Mouse (Mus musculus) heart, postnatal 0 days (tissue): Measurements from ENCODE around the gene Ikzf5. TPM values are rescaled to one million over a fixed set of nuclear protein-coding genes. Genes with fewer than 3 reads are reported as not detected.
"Not testable (repeated sequence)": the region's sequence is repeated elsewhere in the genome, so short reads cannot be mapped to it uniquely, and the experiment has no call there.

Experiments used
- ATAC-seq: fragments of 200-750 bp; cut with Nextera tagmentation; 2 replicates; pipeline ENCODE4 v1.8.0; 2017; ENCODE audit warnings: low read depth, moderate number of reproducible peaks, moderate library complexity; ENCODE audit not compliant: insufficient read depth
- DNase-seq: peaks from one replicate; pipeline ENCODE4 v3.0.0-alpha.2; 2016; ENCODE audit warnings: low spot score
- H3K27ac ChIP-seq: fragments of 300-500 bp; sonication (generic); 2 replicates; pipeline ENCODE4 v1.5.1; 2014; ENCODE audit warnings: low read depth, mild to moderate bottlenecking
- H3K27me3 ChIP-seq: fragments of 300-500 bp; sonication (generic); 2 replicates; pipeline ENCODE4 v1.6.1; 2014; ENCODE audit warnings: low read length, mixed read lengths; ENCODE audit not compliant: control insufficient read depth, insufficient read depth
- H3K36me3 ChIP-seq: fragments of 300-500 bp; sonication (generic); replicated peaks from 2 replicates; pipeline ENCODE4 v1.6.1; 2014; ENCODE audit warnings: low read length, mixed read lengths; ENCODE audit not compliant: control insufficient read depth, insufficient read depth
- H3K4me1 ChIP-seq: fragments of 300-500 bp; sonication (generic); 2 replicates; pipeline ENCODE4 v1.6.1; 2014; ENCODE audit warnings: antibody characterized with exemption; ENCODE audit not compliant: control insufficient read depth, insufficient read depth
- H3K4me2 ChIP-seq: fragments of 300-500 bp; sonication (generic); 2 replicates; pipeline ENCODE4 v1.6.1; 2014; ENCODE audit warnings: low read depth, mild to moderate bottlenecking, low read length, moderate library complexity
- H3K4me3 ChIP-seq: fragments of 300-500 bp; sonication (generic); 2 replicates; pipeline ENCODE4 v1.5.1; 2014; ENCODE audit warnings: low read depth, low read length
- H3K9ac ChIP-seq: fragments of 300-500 bp; sonication (generic); replicated peaks from 2 replicates; pipeline ENCODE4 v1.6.1; 2014; ENCODE audit warnings: low read depth, low read length, mixed read lengths
- H3K9me3 ChIP-seq: fragments of 300-500 bp; sonication (generic); replicated peaks from 2 replicates; pipeline ENCODE4 v1.6.1; 2016; ENCODE audit warnings: low read length; ENCODE audit not compliant: control insufficient read depth
- CTCF ChIP-seq: IDR thresholded peaks from 2 replicates; pipeline ENCODE4 v1.5.1; 2016; ENCODE audit warnings: antibody characterized with exemption, control low read depth, low read depth
- EP300 ChIP-seq: IDR thresholded peaks from 2 replicates; pipeline ENCODE4 v1.6.1; 2016; ENCODE audit warnings: antibody characterized with exemption, low read depth
- WGBS: fragments of 180-500 bp; shearing (Covaris S2); extraction: QIAGEN DNeasy Blood & Tissue Kit; methylation state at CpG from one replicate; pipeline ENCODE4 v1.1.7; 2014; 5-methylcytosine and 5-hydroxymethylcytosine counted together
- polyA plus RNA-seq: library from polyadenylated mRNA; unstranded; fragments of >200 nt; fragmentation: Nextera tagmentation; extraction: Ambion mirVana; gene quantifications from 2 replicates; pipeline ENCODE4 v1.2.1, GENCODE M21; 2015
- total RNA-seq: library from RNA; depleted of rRNA; stranded (reverse); fragments of >200 nt; gene quantifications from 2 replicates; pipeline ENCODE4 v1.2.3, GENCODE M21; 2014; ENCODE audit warnings: low replicate concordance

Gene Ikzf5
- total and polyA plus RNA-seq, 2 experiments from 2014 or later = 7.3 to 12.2 TPM

DNA sequence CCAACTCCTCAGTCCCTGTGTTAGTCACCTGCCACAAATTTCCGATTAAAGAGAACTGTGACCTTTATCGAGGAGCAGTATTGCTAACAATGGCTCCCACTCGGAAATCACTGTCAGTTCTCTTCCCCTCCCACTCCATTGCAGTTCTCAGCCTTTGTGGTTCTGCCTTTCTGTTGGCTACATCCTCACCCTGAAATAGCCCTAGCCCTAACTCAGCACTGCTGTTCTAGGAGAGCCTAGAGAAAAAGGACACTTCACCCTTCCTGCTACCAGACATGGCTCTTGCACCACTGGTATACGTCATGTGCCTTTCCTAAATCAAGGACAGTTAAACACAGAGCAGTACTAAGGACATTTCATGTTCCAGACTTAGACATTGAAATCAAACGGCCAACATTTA lies 17.0 kb upstream of the Ikzf5 start:
- ATAC-seq (no peak), DNase-seq (no peak)
- no peak overlapping the region for H3K27ac ChIP-seq
- TF ChIP-seq CTCF = no peak
- TF ChIP-seq EP300 = no peak
- H3K4me2 ChIP-seq = no peak overlapping the region
- H3K4me1 ChIP-seq = no peaks in the 10 kb centered on the region
- H3K9me3 ChIP-seq = no peaks in the 10 kb centered on the region
- peaks cover 29% of the 10 kb centered on the region for H3K36me3 ChIP-seq
- H3K27me3 ChIP-seq = no peaks in the 10 kb centered on the region
- H3K4me3 ChIP-seq = no peak overlapping the region
- H3K9ac ChIP-seq = no peak overlapping the region
- WGBS = 80% methylated on average over 5 of the region's 5 CpGs

DNA sequence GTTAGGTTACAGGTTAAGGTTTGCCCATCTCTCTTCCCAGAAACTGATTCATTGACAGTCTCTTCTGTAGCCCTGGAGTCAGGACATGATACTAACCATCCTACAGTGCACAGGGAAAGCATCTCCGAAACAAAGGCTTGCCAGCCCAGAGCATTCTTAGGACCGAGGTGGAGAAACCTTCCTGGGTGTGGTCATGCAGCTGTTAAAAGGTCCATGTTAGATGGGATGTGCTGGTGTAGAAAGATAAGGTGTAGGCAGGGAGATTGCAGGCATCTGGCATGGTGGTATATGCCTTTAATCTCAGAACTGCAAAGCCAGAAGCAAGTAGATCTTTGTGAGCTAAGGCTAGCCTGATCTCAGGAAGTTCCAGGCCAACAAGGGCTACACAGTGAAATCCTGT lies 14.6 kb upstream of the Ikzf5 start:
- Histone ChIP-seq H3K9ac (no peak overlapping the region), H3K4me1 (no peaks in the 10 kb centered on the region), H3K36me3 (0 out of 2 replicates have a peak, but pooled peaks cover 13% of the 10 kb centered on the region), H3K27me3 (no peaks in the 10 kb centered on the region), H3K4me2 (no peak overlapping the region), H3K9me3 (no peaks in the 10 kb centered on the region), H3K27ac (no peak overlapping the region), H3K4me3 (no peak overlapping the region)
- DNase-seq = no peak
- 57% methylated on average over 2 of the region's 2 CpGs for WGBS
- ATAC-seq = no peak
- no peak for TF ChIP-seq EP300
- no peak for TF ChIP-seq CTCF

DNA sequence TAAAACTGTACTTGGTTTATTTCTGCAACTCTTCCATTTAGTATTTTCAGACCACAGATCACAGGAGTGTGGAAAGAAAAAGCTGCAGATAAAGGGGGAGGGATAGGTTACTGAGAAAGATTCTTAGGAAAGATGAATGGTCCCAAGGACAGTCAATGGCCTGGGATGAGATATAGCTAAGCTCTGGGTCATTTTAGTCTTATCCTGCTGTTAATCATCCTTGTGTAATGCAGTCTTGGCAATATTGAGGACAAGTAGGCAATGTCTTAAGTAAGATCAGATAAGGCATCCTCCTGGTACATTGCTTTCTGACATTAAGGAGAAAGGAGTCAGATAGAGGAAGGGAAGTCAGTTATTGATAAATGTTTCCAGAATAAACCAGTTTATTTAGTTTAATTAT lies 7.3 kb upstream of the Ikzf5 start:
- no peak overlapping the region for H3K27ac ChIP-seq
- no peaks in the 10 kb centered on the region for H3K36me3 ChIP-seq
- DNase-seq (no peak), ATAC-seq (no peak)
- H3K27me3 ChIP-seq = no peaks in the 10 kb centered on the region
- H3K4me1 ChIP-seq = peaks cover under 1% of the 10 kb centered on the region; the same call in 1 of the 2 replicates
- no peak overlapping the region for H3K4me2 ChIP-seq
- no peak overlapping the region for H3K4me3 ChIP-seq
- no peak overlapping the region for H3K9ac ChIP-seq
- H3K9me3 ChIP-seq = no peaks in the 10 kb centered on the region
- TF ChIP-seq EP300 (no peak), CTCF (no peak)

DNA sequence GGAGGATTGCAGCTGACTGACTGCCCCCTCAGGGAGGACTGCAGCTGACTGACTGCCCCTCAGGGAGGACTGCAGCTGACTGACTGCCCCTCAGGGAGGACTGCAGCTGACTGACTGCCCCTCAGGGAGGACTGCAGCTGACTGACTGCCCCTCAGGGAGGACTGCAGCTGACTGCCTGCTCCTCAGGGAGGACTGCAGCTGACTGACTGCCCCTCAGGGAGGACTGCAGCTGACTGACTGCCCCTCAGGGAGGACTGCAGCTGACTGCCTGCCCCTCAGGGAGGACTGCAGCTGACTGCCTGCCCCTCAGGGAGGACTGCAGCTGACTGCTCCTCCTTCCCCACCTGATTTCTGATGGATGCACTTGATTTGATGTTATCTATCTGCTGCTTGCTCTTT lies 6.4 kb upstream of the Ikzf5 start:
- H3K4me1 ChIP-seq, H3K9me3 ChIP-seq, H3K4me3 ChIP-seq, DNase-seq, H3K4me2 ChIP-seq, H3K36me3 ChIP-seq, H3K9ac ChIP-seq, H3K27me3 ChIP-seq, ATAC-seq, H3K27ac ChIP-seq: not testable (repeated sequence)

DNA sequence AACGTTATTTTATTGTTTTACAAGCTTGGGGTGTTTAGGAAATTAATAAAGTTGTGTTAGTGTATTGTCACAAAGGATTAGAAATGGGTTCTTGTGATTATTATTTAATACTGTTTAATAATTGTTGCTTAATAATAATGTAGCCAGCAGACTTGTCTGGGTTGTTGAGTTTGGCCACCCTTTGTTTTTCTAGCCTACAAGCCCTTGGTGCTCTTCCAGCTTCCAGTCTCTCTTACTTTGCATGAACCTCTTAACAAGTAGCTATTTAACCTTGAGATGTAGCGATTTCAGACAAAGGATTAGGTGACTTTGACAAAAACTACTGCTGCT lies 1.6 kb upstream of the Ikzf5 start:
- Histone ChIP-seq H3K4me2 (peak overlapping the region; percentile 90; the same call in 1 of the 2 replicates), H3K4me3 (peak overlapping the region; percentile 96; the same call in 1 of the 2 replicates), H3K4me1 (peaks cover 14% of the 10 kb centered on the region), H3K36me3 (no peaks in the 10 kb centered on the region), H3K9ac (peak overlapping the region; percentile 98; the same call in 1 of the 2 replicates), H3K27ac (no peak overlapping the region), H3K9me3 (no peaks in the 10 kb centered on the region), H3K27me3 (no peaks in the 10 kb centered on the region)
- no peak for DNase-seq
- no peak for TF ChIP-seq CTCF
- no peak for TF ChIP-seq EP300
- ATAC-seq = no peak
- WGBS = 34% methylated on average over 2 of the region's 2 CpGs

DNA sequence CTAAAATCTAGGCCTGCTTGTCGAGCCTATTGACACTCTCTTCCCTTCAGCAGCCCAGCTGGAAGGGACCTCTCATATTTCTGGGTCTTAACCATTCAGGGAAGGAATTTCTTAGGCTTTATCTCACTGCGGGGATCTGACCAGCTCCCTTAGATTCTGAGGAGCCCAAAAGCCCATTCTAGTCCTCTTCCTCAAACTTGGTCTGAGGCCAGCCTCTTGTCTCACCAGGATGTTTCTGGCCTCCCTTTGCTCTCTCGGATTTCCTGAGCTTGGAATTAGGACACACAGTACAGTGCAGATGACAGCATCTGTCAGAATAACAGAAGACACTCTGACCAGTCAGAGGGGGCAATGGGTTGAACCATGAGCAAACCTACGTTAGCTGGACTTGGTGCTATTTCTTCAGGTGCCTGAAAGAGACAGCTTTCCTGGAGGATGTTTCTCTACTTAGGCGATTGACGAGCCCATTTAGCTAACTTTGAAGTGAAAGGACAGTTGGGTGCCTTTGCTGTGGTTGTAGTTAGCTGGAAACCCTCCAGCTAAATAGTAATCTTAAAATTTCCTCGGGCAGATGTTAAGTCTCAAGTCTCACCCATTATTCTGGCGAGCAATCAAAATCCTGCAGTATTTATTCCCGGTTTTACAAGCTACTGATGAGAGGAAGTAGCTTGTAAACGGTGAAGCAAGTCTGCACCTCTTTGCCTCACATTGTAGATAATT lies 1.1 kb upstream of the Ikzf5 start:
- peak overlapping the region; percentile 96 for H3K4me3 ChIP-seq

More for the DNA sequence above, 1.1 kb upstream of the Ikzf5 start:
- DNase-seq (peak; percentile 27), ATAC-seq (no peak)
- H3K9me3 ChIP-seq = no peaks in the 10 kb centered on the region
- peak overlapping the region; percentile 90 for H3K4me2 ChIP-seq
- TF ChIP-seq EP300 (no peak), CTCF (no peak)
- no peaks in the 10 kb centered on the region for H3K36me3 ChIP-seq
- peak overlapping the region; percentile 71 for H3K27ac ChIP-seq
- WGBS = 33% methylated on average over 10 of the region's 10 CpGs
- no peaks in the 10 kb centered on the region for H3K27me3 ChIP-seq
- peak overlapping the region; percentile 98 for H3K9ac ChIP-seq
- H3K4me1 ChIP-seq = peaks cover 14% of the 10 kb centered on the region
